Mouse (Mus musculus): ENCODE data around the gene Gm9837.
A peak's percentile ranks its signal among the peaks of the same experiment; 100 is the strongest.

The Gm9837 gene

GRCm38 (mm10) chr11:53425711-53426255, 44.5 kb downstream of the Gm9837 start:
- no peak for DNase-seq (ENCODE audit: low spot score in 2 of 2)

- peak in 1 of 2 experiments; percentile 30 for DNase-seq (ENCODE audit: low spot score in 2 of 2)
Measured at GRCm38 (mm10) chr11:53425251-53425650, 45.0 kb downstream of the Gm9837 start.

DNA sequence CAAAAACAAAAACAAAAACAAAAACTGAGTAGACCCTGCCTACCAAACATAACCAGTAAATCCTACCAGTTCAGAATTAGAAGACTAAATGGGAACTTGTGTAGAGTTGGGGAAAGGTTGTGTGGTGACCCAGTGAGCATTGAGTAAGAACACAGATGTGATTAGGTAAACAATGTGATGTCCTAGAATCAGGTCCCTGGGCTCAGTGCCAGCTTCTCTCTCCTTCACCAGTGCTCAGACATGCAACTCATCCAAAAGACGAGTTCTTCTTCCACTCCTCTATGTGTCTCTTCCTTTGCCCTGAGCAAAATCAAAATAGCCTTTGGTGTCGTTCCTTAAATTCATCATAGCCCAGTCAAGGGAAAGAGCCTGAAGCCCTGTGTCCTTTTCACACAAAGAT, 45.5 kb downstream of the Gm9837 start:
- no peak for DNase-seq (ENCODE audit: low spot score in 2 of 2)

DNA sequence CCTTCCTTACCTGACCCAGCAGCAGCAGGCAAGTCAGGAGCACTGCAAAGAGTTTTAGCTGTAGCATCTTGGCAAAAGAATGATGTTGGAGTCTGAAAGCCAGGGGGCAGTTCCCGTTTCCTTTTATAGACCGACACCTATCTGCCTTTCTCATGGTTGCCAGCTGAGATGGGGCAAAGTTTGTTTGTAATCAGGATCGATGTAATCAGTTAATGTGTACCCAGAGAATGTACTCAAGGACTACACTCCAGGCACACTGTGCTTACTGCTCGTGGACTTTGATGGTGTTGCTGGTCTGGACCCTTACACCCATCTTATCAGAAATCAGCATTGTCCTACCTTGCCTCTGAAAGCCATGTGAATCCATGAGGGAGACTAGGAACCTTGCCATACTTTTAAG, 47.2 kb downstream of the Gm9837 start, which contains the start of gene Leap2:
Leap2 (minus strand) TSS at position 135 of the 400 bp plus-strand sequence.
- DNase-seq (ENCODE audit: low spot score in 2 of 2): no peak

Data from left cerebral cortex, adult 9 months (tissue).